Mouse (Mus musculus) thymus, postnatal 0 days (tissue): Measurements from ENCODE around the gene Rtn2. TPM values are rescaled to one million over a fixed set of nuclear protein-coding genes. Genes with fewer than 3 reads are reported as not detected.

ENCODE experiments used
- DNase-seq: peaks from one replicate; pipeline ENCODE4 v3.0.0-alpha.2; 2015; ENCODE audit warnings: low spot score
- polyA plus RNA-seq: library from polyadenylated mRNA; unstranded; fragments of >200 nt; fragmentation: Nextera tagmentation; extraction: Ambion mirVana; gene quantifications from 2 replicates; pipeline ENCODE4 v1.2.1, GENCODE M21; 2015

The Rtn2 gene
- polyA plus RNA-seq, 1 experiment from 2014 or later = 1.6 TPM

DNA sequence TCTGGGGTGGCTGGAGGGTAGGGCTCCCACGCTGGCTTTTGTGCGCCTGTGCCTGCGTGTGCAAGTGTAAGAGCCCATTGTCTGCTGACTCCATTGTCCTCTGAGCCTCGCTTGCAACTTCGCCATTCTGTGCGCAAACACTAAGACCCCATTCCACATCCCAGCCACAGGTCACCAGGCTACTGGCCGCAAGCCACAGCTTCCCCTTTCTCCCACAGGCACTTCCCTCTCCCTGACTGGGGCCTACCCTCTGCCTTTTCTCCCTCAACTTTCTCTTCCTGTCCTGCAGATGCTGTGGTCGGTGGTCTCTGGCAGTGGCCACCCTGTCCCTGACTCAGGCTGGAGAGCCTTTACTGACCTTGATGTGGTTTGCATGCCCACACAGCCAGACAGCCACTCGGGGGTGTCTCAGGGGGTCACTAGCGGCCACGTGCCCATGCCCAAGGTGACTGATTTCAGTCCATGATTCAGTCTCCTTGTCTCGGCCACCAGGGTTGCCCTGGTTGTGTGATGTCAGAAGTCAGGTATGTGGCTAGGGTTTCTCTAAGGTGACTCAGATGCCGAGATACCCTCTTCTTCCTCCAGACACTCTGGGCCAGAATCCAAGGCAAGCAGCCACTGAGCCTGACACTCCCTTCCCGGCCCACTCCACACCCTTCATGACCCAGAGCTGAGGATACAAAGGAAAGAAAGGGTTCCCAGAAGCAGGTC lies 34.2 kb downstream of the Rtn2 start:
- no peak for DNase-seq

- DNase-seq = no peak
Measured at GRCm38 (mm10) chr7:19318201-19318600, 35.8 kb downstream of the Rtn2 start.

GRCm38 (mm10) chr7:19318676-19319075 lies 36.3 kb downstream of the Rtn2 start:
- no peak for DNase-seq

- DNase-seq = no peak
Measured at GRCm38 (mm10) chr7:19319458-19319857, 37.0 kb downstream of the Rtn2 start.

GRCm38 (mm10) chr7:19319906-19320305 lies 37.5 kb downstream of the Rtn2 start:
- peak; percentile 94 for DNase-seq

DNA sequence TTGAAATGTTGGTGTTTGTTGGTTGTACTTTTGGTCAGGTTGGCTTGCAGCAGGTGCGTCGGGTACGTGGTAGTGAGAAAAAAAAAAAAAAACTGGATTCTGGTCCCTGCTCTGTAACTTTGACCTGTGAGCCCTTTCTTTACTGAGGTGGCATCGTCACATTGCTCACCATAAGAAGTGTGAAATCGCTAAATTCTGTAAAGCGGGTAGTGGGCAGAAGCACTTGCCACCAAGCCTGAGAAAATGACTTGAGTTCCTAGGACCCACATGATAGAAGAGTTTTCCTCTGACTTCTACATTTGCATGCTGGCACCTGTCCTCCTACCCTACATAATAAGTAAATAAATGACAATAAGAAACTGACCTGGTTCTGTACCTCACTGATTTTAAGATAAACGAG lies 38.2 kb downstream of the Rtn2 start:
- no peak for DNase-seq

GRCm38 (mm10) chr7:19321464-19321863 lies 39.0 kb downstream of the Rtn2 start:
- no peak for DNase-seq

DNA sequence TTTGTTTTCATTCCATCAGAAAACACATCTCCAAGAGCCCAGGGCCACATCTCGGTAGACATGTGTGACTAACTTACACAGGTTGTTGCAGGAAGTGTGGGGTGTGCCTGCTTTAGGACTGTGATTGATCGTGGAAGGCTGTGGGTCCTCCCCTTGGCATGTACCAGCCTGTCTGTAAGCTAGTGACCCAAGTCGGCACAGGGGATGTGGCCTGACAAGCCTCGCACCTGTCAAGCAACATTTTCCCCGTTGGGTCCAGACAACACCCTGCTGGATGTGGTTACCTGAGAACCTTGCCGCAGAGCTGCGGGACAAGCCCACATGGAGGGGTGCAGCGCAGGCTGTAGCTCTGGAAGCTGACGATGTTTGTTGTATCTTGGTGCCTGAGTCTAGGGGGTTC lies 40.1 kb downstream of the Rtn2 start:
- DNase-seq = no peak

- DNase-seq = no peak
Measured at GRCm38 (mm10) chr7:19324221-19324620, 41.8 kb downstream of the Rtn2 start.

DNA sequence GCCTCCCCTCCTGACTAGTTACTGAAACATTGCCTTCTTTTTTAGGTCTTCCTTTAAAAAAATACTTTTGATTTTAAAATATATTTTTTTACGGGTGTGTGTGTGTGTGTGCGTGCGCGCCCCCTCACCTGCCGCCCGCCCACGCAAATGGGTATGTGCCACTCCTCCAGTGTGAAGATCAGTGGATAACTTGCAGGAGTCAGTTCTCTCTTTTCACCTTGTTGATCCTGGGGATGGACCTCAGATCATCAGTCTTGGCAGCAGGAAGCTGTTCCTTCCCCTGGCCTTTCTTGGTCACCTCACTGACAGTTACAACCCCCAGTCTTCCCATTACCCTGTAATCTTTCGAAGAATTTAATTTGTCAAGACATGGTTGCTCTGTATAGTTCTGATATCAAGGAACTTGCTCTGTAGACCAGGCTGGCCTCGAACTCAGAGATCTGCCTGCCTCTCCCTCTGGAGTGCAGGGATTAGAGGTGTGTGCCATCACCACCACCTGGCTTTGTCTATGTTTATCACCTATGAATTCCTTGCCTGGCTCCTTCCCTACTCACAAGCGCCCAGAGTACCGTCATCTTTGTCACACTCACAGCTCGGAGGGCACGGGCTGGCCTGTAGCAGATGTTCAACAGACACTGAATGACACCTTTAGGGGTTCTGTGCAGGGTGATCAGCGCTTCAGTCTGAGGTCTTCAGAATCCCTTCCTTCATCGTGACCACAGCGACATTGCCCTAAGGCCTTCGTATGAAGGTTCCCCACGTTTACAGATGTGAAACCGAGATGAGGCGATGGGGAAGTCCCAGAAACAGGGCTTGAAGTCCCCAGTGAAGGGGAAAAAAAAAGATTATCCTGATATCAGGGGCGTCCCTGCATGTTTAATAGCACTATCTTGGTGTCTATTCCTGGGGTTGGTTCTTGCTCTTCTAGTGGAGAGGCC lies 43.1 kb downstream of the Rtn2 start:
- DNase-seq = no peak

GRCm38 (mm10) chr7:19326359-19326758 lies 43.9 kb downstream of the Rtn2 start:
- DNase-seq = peak; percentile 67

- no peak for DNase-seq
Measured at GRCm38 (mm10) chr7:19327128-19327527, 44.7 kb downstream of the Rtn2 start.

- DNase-seq = no peak
Measured at GRCm38 (mm10) chr7:19327782-19328181, 45.4 kb downstream of the Rtn2 start.

DNA sequence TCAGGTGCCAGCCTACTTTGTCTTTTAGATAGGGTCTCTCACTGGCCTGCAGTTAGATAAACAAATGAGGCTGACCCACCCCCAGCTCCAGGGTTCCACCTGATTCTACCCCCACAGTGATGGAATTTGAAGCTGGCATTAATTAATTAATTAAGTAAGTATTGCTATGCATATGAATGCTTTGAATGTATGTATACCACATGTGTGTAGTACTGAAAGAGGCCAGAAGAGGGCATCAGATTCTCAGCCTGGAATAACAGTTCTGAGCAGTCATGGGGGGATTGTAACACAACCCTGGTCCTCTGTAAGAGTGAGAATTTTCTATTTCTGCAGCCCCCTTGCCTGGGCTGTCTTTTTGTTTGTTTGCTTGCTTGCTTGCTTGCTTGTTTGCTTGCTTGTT lies 46.0 kb downstream of the Rtn2 start:
- no peak for DNase-seq

DNA sequence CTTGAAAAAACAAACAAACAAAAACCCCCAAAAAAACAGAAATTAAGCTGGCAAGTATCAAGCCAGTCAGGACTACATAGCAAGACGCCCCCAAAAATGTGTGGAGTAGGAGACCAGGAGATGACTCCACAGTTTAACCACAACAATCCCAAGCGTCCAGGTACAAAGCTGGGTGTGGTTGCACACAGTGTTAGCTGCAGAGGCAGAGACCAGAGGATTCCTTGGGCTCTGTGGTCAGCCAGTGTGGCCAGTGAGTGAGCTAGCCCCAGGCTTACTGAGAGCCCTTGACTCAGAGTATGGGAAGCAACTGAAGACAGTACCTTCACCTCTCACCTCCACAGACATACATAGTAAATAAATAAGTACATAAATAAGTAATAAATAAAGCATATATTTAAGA lies 49.5 kb downstream of the Rtn2 start:
- DNase-seq = no peak

DNA sequence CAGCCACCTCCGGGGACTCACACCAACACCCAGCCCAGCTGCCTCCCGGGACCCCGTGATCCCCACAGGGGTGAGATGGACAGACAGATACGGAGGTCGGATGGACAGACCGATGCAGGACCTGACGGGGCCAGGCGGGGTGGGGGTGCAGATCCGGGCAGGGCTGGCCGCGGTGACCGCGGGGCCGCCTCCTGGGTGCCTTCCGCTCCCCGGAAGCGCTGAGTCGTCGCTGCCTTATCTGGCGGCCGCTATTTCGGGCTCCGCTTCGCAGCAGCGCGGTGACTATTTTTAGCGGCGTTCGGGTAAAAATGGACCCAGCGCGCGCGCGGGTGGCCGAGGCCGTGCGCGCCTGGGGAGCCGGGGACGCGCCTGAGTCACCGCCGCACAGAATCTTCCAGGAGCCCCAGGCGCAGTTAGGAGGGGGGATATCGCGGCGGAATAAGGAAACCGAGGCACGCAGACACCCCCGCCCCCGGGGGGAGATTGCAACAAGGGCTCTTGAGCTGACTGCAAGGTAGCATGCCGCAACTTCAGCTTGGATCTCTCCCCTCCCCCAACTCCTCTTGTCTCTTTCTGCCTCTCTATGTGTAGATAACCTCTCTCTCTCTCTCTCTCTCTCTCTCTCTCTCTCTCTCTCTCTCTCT lies 50.4 kb downstream of the Rtn2 start:
- DNase-seq = peak; percentile 68

DNA sequence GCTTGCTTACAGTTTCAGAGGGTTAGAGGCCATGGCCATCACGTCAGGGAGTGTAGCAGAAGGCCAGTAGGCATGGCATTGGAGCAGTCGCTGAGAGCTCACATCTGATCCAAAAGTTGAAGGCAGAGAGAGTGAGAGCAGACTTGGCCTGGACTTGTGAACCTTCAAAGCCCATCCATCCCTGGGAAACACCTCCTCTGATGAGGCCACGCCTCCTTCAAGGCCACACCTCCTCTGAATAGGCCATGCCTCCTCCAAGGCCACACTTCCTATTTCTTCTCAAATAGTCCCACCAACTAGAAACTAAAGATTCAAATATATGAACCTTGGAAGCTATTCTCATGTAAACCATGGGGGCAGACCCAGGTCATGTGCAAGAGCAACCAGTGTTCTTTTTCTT lies 53.2 kb downstream of the Rtn2 start:
- no peak for DNase-seq

- no peak for DNase-seq
Measured at GRCm38 (mm10) chr7:19337122-19337521, 54.7 kb downstream of the Rtn2 start.

GRCm38 (mm10) chr7:19338060-19338459 lies 55.6 kb downstream of the Rtn2 start:
- DNase-seq = no peak

GRCm38 (mm10) chr7:19338596-19338995 lies 56.2 kb downstream of the Rtn2 start:
- DNase-seq = no peak

- DNase-seq = no peak
Measured at GRCm38 (mm10) chr7:19341250-19341649, 58.8 kb downstream of the Rtn2 start.

DNA sequence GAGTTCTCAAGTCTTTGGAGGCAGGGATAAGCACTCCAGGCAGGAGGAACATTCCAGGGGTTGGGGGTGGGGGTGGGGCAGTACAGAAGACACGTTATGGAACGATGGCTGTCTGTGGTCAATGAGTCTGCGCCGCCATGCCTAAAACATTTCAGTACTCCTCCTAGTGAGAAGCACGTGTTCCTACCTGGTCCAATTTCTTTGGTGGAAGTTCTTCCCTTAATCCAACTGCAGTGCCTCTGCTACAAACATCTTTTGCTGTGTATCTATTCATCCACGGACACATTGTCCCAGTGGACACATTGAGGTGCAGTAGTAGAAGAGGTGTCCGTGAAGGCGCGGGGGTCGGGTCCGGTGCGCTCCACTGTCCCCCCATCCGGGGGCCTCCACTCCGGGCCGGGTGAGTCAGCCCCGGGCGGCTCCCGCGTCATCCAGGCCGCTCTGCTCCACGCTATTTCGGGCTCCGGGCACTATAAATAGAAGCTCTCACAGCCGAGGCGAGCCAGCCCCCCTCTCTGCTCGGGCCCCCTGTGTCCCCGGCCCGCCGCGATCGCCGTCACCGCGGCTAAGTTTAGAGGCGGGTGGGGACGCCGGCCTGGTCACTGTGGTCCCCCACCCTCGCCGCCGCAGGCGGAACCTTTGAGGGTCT lies 59.5 kb downstream of the Rtn2 start:
- DNase-seq = no peak
